Mouse (Mus musculus): ENCODE data around the gene Dlg2. TPM values are rescaled to one million over a fixed set of nuclear protein-coding genes. Genes with fewer than 3 reads are reported as not detected.

Gene Dlg2
- polyA plus RNA-seq, 1 experiment from 2014 or later = 14.2 TPM

- no peak overlapping the region for H3K9ac ChIP-seq
- no peak for ATAC-seq (ENCODE audit: insufficient number of reproducible peaks, low FRiP score)
- no peak overlapping the region for H3K4me2 ChIP-seq
- 22% methylated on average over 2 of the region's 2 CpGs for WGBS
- no peak overlapping the region for H3K4me3 ChIP-seq
- no peak overlapping the region for H3K27ac ChIP-seq (ENCODE audit: poor library complexity, severe bottlenecking)
- H3K4me1 ChIP-seq (replicated peaks) = no peaks in the 10 kb centered on the region
- no peaks in the 10 kb centered on the region for H3K36me3 ChIP-seq
- no peaks in the 10 kb centered on the region; the same call in 1 of the 2 replicates for H3K27me3 ChIP-seq (replicated peaks)
- 0 out of 2 replicates have a peak, but pooled peaks cover 4% of the 10 kb centered on the region for H3K9me3 ChIP-seq (replicated peaks)
Measured at GRCm38 (mm10) chr7:92105477-92105876, 1629.0 kb downstream of the Dlg2 start.

DNA sequence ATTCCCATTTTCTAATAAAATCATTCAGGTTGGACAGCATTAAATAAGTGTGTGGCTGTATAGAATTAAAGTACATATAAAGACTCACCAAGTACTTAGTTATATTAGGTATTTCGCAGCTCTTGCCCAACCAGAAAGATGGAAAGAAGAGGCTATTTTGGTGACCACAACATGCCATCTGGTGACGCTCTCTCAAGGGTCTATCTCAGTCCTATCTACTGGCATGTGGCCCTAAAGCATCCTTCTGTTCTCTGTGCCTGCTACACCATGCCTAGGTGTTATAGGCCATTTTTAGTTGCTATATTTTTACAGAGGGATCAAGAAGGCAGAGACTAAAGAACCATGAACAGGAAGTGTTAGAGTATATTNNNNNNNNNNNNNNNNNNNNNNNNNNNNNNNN lies 1629.5 kb downstream of the Dlg2 start:
- 58% methylated on average over 2 of the region's 2 CpGs for WGBS
- Histone ChIP-seq H3K9me3 (replicated peaks) (0 out of 2 replicates have a peak, but pooled peaks cover 4% of the 10 kb centered on the region), H3K4me1 (replicated peaks) (no peaks in the 10 kb centered on the region), H3K4me3 (no peak overlapping the region), H3K4me2 (no peak overlapping the region), H3K36me3 (no peaks in the 10 kb centered on the region), H3K27me3 (replicated peaks) (no peaks in the 10 kb centered on the region; the same call in 1 of the 2 replicates), H3K27ac (ENCODE audit: poor library complexity, severe bottlenecking) (no peak overlapping the region), H3K9ac (no peak overlapping the region)
- no peak for ATAC-seq (ENCODE audit: insufficient number of reproducible peaks, low FRiP score)

DNA sequence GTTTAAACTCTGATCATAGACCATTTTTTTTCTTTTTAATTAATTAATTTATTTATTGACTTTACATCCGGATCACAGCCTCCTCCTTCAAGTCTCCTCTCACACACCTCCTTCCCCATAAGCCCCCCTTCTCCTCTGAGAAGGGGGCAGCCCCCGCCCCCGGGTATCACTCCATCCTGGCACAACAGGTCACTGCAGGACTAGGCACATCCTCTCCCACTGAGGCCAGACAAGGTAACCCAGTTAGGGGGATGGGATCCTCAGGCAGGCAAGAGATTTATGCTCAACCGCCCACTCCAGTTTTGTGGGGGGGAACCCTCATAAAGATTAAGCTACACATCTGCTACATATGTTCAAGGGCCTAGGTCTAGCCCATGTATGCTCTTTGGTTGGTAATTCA lies 1636.6 kb downstream of the Dlg2 start:
- H3K36me3 ChIP-seq = no peaks in the 10 kb centered on the region
- H3K9ac ChIP-seq = no peak overlapping the region
- 0 out of 2 replicates have a peak, but pooled peaks cover 4% of the 10 kb centered on the region for H3K9me3 ChIP-seq (replicated peaks)
- WGBS = 83% methylated on average over 4 of the region's 4 CpGs
- no peak for ATAC-seq (ENCODE audit: insufficient number of reproducible peaks, low FRiP score)
- H3K27me3 ChIP-seq (replicated peaks) = no peaks in the 10 kb centered on the region
- no peak overlapping the region for H3K4me3 ChIP-seq
- no peak overlapping the region for H3K27ac ChIP-seq (ENCODE audit: poor library complexity, severe bottlenecking)
- H3K4me1 ChIP-seq (replicated peaks) = peaks cover 12% of the 10 kb centered on the region
- no peak overlapping the region for H3K4me2 ChIP-seq

DNA sequence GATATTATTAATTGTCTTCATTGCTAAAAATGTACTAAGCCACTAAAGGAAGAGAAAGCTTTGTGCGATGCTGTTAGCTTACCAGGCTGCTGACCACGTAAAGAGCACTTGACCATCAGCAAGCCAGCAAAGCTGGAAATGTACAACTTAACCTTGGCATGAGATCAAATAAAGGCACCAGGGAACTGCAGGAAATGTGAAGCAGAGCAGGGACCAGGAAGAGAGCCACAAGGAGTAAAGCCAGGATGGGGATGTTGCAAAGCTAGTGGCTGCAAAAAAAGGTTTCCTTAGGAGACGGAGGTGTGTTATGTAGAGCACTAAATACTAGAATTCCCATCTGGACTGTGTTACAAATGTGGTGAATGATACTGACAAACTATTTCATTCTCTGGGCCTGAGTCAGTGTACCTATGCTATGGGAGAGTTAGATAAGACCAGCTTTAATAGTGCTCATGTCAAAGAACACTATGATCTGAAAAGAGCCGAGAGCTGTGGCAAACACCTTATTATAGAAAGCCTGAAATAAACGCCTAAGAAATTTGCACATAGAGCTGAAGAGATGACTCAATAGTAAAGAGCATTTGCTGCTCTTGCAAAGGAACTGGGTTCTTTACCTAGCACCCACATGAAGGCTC lies 1638.9 kb downstream of the Dlg2 start:
- Histone ChIP-seq H3K9me3 (replicated peaks) (no peaks in the 10 kb centered on the region), H3K36me3 (no peaks in the 10 kb centered on the region), H3K4me1 (replicated peaks) (peaks cover 12% of the 10 kb centered on the region), H3K27me3 (replicated peaks) (no peaks in the 10 kb centered on the region), H3K4me3 (no peak overlapping the region), H3K4me2 (no peak overlapping the region), H3K9ac (no peak overlapping the region), H3K27ac (ENCODE audit: poor library complexity, severe bottlenecking) (peak overlapping the region; percentile 57)
- WGBS = 49% methylated on average over 5 of the region's 5 CpGs
- no peak for ATAC-seq (ENCODE audit: insufficient number of reproducible peaks, low FRiP score)

DNA sequence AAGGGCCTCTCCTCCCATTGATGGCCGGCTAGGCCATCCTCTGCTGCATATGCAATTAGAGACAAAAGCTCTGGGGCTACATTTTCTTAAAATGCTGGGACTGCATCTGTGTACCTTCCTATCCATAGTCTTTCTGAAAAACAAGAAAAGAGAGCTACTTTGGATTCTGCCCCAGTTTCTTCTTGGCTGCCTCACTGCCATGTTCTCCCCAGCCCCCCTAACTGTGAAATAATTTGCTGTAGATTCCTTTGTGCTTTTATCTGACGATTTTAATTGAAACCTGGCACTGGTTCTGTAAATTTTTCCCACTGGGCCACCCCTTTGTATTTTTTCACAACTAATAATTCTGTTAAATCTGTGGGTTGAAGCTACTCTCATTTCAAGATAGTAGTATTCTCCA lies 1646.8 kb downstream of the Dlg2 start:
- 51% methylated on average over 2 of the region's 2 CpGs for WGBS
- Histone ChIP-seq H3K27me3 (replicated peaks) (no peaks in the 10 kb centered on the region), H3K9me3 (replicated peaks) (no peaks in the 10 kb centered on the region), H3K4me3 (no peak overlapping the region), H3K9ac (no peak overlapping the region), H3K36me3 (no peaks in the 10 kb centered on the region), H3K27ac (ENCODE audit: poor library complexity, severe bottlenecking) (no peak overlapping the region), H3K4me1 (replicated peaks) (peaks cover 14% of the 10 kb centered on the region), H3K4me2 (no peak overlapping the region)
- no peak for ATAC-seq (ENCODE audit: insufficient number of reproducible peaks, low FRiP score)

GRCm38 (mm10) chr7:92125886-92126285 lies 1649.4 kb downstream of the Dlg2 start:
- Histone ChIP-seq H3K4me2 (no peak overlapping the region), H3K4me3 (no peak overlapping the region), H3K4me1 (replicated peaks) (peaks cover 14% of the 10 kb centered on the region), H3K36me3 (no peaks in the 10 kb centered on the region), H3K27me3 (replicated peaks) (no peaks in the 10 kb centered on the region), H3K9ac (no peak overlapping the region), H3K27ac (ENCODE audit: poor library complexity, severe bottlenecking) (peak overlapping the region; percentile 52), H3K9me3 (replicated peaks) (no peaks in the 10 kb centered on the region)
- ATAC-seq (ENCODE audit: insufficient number of reproducible peaks, low FRiP score) = peak; percentile 63
- 21% methylated on average over 3 of the region's 3 CpGs for WGBS

DNA sequence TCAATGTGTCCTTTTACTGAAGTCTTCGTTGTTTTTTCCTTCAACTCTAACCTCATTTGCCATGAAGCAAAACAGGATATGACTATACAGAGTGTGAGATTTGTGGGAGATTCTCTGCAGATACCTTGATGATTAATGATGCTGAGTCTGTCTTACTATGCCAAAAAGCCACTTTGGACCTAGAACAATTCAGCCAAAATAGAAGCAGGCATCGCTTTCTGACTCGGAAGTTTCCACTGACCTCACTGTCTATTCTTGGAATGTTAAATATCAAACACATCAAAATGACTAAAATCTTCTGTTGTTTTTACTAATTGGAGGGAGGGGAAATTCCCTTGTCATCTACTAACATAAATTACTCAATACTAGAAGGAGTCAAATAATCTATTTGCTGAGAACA lies 1657.8 kb downstream of the Dlg2 start:
- Histone ChIP-seq H3K36me3 (no peaks in the 10 kb centered on the region), H3K4me1 (replicated peaks) (no peaks in the 10 kb centered on the region), H3K9me3 (replicated peaks) (no peaks in the 10 kb centered on the region), H3K27ac (ENCODE audit: poor library complexity, severe bottlenecking) (no peak overlapping the region), H3K9ac (no peak overlapping the region), H3K4me2 (no peak overlapping the region), H3K27me3 (replicated peaks) (no peaks in the 10 kb centered on the region), H3K4me3 (no peak overlapping the region)
- no peak for ATAC-seq (ENCODE audit: insufficient number of reproducible peaks, low FRiP score)
- WGBS = 70% methylated on average over 3 of the region's 3 CpGs

- Histone ChIP-seq H3K9me3 (replicated peaks) (no peaks in the 10 kb centered on the region), H3K9ac (no peak overlapping the region), H3K27ac (ENCODE audit: poor library complexity, severe bottlenecking) (no peak overlapping the region), H3K27me3 (replicated peaks) (no peaks in the 10 kb centered on the region), H3K36me3 (no peaks in the 10 kb centered on the region), H3K4me3 (no peak overlapping the region), H3K4me1 (replicated peaks) (no peaks in the 10 kb centered on the region), H3K4me2 (no peak overlapping the region)
- no peak for ATAC-seq (ENCODE audit: insufficient number of reproducible peaks, low FRiP score)
- 40% methylated on average over 2 of the region's 2 CpGs for WGBS
Measured at GRCm38 (mm10) chr7:92135624-92136023, 1659.2 kb downstream of the Dlg2 start.

- ATAC-seq (ENCODE audit: insufficient number of reproducible peaks, low FRiP score) = no peak
- Histone ChIP-seq H3K4me2 (no peak overlapping the region), H3K27ac (ENCODE audit: poor library complexity, severe bottlenecking) (peak overlapping the region; percentile 60; the same call in 1 of the 2 replicates), H3K4me1 (replicated peaks) (peaks cover 3% of the 10 kb centered on the region; the same call in 1 of the 2 replicates), H3K9me3 (replicated peaks) (no peaks in the 10 kb centered on the region), H3K27me3 (replicated peaks) (no peaks in the 10 kb centered on the region), H3K4me3 (no peak overlapping the region), H3K9ac (no peak overlapping the region), H3K36me3 (no peaks in the 10 kb centered on the region)
- 60% methylated on average over 9 of the region's 9 CpGs for WGBS
Measured at GRCm38 (mm10) chr7:92140051-92140817, 1663.8 kb downstream of the Dlg2 start.

DNA sequence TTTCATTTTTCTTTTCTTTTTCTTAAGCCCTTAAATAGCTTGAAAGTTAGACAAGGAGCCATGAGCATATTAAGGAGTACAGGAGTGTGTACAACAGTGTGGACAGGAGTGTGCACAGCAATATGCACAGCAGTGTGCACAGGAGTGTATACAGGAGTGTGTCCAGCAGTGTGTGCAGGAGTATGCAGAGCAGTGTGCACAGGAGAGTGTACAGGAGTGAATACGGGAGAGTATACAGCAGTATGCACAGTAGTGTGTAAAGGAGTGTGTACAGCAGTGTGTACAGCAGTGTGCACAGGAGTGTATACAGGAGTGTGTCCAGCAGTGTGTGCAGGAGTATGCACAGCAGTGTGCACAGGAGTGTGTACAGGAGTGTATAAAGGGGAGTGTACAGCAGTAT lies 1671.0 kb downstream of the Dlg2 start:
- Histone ChIP-seq H3K27ac (ENCODE audit: poor library complexity, severe bottlenecking) (no peak overlapping the region), H3K4me3 (no peak overlapping the region), H3K4me2 (no peak overlapping the region), H3K9ac (no peak overlapping the region), H3K36me3 (no peaks in the 10 kb centered on the region), H3K27me3 (replicated peaks) (no peaks in the 10 kb centered on the region), H3K4me1 (replicated peaks) (no peaks in the 10 kb centered on the region), H3K9me3 (replicated peaks) (0 out of 2 replicates have a peak, but pooled peaks cover 2% of the 10 kb centered on the region)
- WGBS = 80% methylated on average over 1 of the region's 1 CpGs
- no peak for ATAC-seq (ENCODE audit: insufficient number of reproducible peaks, low FRiP score)

- no peaks in the 10 kb centered on the region for H3K27me3 ChIP-seq (replicated peaks)
- 0 out of 2 replicates have a peak, but pooled peaks cover 2% of the 10 kb centered on the region for H3K9me3 ChIP-seq (replicated peaks)
- no peak overlapping the region for H3K4me3 ChIP-seq
- WGBS = 68% methylated on average over 3 of the region's 3 CpGs
- no peak overlapping the region for H3K27ac ChIP-seq (ENCODE audit: poor library complexity, severe bottlenecking)
- ATAC-seq (ENCODE audit: insufficient number of reproducible peaks, low FRiP score) = no peak
- H3K36me3 ChIP-seq = no peaks in the 10 kb centered on the region
- no peak overlapping the region for H3K9ac ChIP-seq
- no peak overlapping the region for H3K4me2 ChIP-seq
- H3K4me1 ChIP-seq (replicated peaks) = no peaks in the 10 kb centered on the region
Measured at GRCm38 (mm10) chr7:92150768-92151167, 1674.3 kb downstream of the Dlg2 start.
